Mouse (Mus musculus) stomach, embryonic 16.5 days (tissue): ENCODE measurements at regions not wholly inside any gene's neighbourhood (a gene's known extent, or its start where the extent isn't known, plus 50 kb on each side); places are given as distances from the start of the nearest gene placed in this dataset.
A peak's percentile ranks its signal among the peaks of the same experiment; 100 is the strongest.

Experiments used
- ATAC-seq: fragments of 200-750 bp; cut with Nextera tagmentation; 2 replicates; pipeline ENCODE4 v1.8.0; 2017; ENCODE audit warnings: moderate number of reproducible peaks, moderate TSS enrichment; ENCODE audit not compliant: insufficient read depth, low FRiP score
- H3K27ac ChIP-seq: fragments of 300-500 bp; sonication (generic); 2 replicates; pipeline ENCODE4 v1.5.1; 2014; ENCODE audit warnings: low read length
- H3K27me3 ChIP-seq: fragments of 300-500 bp; sonication (generic); 2 replicates; pipeline ENCODE4 v1.6.1; 2014; ENCODE audit warnings: low read length, control low read depth, mixed read lengths; ENCODE audit not compliant: control insufficient read depth, insufficient read depth
- H3K36me3 ChIP-seq: fragments of 300-500 bp; sonication (generic); 2 replicates; pipeline ENCODE4 v1.6.1; 2014; ENCODE audit warnings: low read length; ENCODE audit not compliant: control insufficient read depth, insufficient read depth
- H3K4me1 ChIP-seq: fragments of 300-500 bp; sonication (generic); 2 replicates; pipeline ENCODE4 v1.6.1; 2014; ENCODE audit warnings: low read length, control low read depth, mixed read lengths; ENCODE audit not compliant: control insufficient read depth, insufficient read depth
- H3K4me2 ChIP-seq: fragments of 300-500 bp; sonication (generic); 2 replicates; pipeline ENCODE4 v1.6.1; 2014; ENCODE audit warnings: low read depth, low read length, mixed read lengths
- H3K4me3 ChIP-seq: fragments of 300-500 bp; sonication (generic); replicated peaks from 2 replicates; pipeline ENCODE4 v1.5.1; 2014; ENCODE audit warnings: mild to moderate bottlenecking, low read length
- H3K9ac ChIP-seq: fragments of 300-500 bp; sonication (generic); 2 replicates; pipeline ENCODE4 v1.6.1; 2014; ENCODE audit warnings: low read length
- H3K9me3 ChIP-seq: fragments of 300-500 bp; sonication (generic); replicated peaks from 2 replicates; pipeline ENCODE4 v1.6.1; 2016; ENCODE audit warnings: low read length, control low read depth; ENCODE audit not compliant: control insufficient read depth
- WGBS: fragments of 180-500 bp; shearing (Covaris S2); extraction: QIAGEN DNeasy Blood & Tissue Kit; methylation state at CpG from one replicate; pipeline ENCODE4 v1.1.7; 2014; 5-methylcytosine and 5-hydroxymethylcytosine counted together

DNA sequence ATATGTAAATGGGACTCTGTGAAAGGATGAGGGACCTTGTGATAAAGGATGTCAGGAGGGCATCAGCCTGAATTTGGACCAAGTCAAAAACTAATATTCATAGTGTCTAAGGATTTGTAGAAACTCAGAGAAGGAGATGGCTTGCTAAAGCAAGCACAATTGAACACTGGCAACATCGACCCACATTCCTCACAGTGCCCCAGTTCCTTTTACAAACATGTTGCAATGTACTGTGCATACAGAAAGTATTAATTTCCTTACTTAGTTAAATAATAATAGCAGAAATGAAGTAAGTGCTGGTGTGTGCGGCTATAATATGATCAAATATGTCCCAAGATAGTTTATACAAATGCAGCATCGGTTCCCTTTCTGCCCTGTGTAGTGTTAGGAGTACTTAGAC lies 841.3 kb upstream of the Lrrc6 start:
- H3K4me1 ChIP-seq: no peaks in the 10 kb centered on the region
- no peaks in the 10 kb centered on the region for H3K27me3 ChIP-seq
- H3K4me3 ChIP-seq: no peak overlapping the region
- no peaks in the 10 kb centered on the region for H3K9me3 ChIP-seq
- H3K36me3 ChIP-seq: no peaks in the 10 kb centered on the region
- H3K27ac ChIP-seq: no peak overlapping the region
- no peak overlapping the region for H3K4me2 ChIP-seq
- ATAC-seq: no peak
- WGBS: 71% methylated on average over 3 of the region's 3 CpGs
- no peak overlapping the region for H3K9ac ChIP-seq

- no peak for ATAC-seq
- no peak overlapping the region for H3K4me3 ChIP-seq
- H3K4me1 ChIP-seq: no peaks in the 10 kb centered on the region
These were observed 836.3 kb upstream of the Lrrc6 start for GRCm38 (mm10) chr15:67337040-67337395.

DNA sequence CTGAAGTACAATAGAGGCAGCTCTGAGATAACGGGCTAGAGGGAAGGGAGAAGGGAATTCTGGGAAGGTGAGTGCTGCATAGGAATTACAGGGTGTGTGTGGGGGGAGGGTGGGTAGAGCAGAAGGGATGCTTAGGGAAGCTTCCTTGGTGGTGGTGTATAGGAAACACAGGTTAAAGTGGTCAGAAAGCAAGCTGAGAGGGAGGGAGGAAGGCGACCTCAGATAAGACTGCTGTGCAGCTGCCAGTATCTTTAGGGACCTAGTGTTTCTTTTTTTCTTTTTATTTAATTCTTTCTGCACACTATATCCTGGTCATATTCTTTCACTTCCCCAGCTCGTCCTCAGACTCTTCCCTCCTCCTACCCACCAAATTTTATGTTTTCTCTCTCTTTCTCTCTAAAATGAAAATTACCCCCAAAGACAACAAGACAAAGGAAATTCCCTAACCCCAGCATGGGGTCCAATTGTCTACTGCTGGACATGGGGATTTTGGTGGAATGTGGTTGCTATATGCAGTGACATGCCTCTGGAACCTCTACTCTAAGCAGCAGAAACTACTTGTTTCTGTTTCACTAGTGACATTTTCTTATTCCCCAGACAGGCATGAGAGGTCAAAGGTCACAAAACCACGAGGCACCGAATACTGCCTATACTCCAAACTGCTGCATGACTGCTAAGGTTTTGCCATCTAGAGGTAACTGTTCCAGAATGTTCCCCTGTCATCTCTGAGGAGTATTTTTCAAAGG lies 835.8 kb upstream of the Lrrc6 start:
- H3K4me3 ChIP-seq: no peak overlapping the region
- no peak overlapping the region for H3K4me2 ChIP-seq
- no peak for ATAC-seq
- no peaks in the 10 kb centered on the region for H3K27me3 ChIP-seq
- H3K4me1 ChIP-seq: no peaks in the 10 kb centered on the region
- WGBS: 44% methylated on average over 5 of the region's 5 CpGs
- H3K9ac ChIP-seq: no peak overlapping the region
- H3K27ac ChIP-seq: no peak overlapping the region
- H3K9me3 ChIP-seq: no peaks in the 10 kb centered on the region
- H3K36me3 ChIP-seq: no peaks in the 10 kb centered on the region

More at GRCm38 (mm10) chr15:67337040-67337395, 836.3 kb upstream of the Lrrc6 start:
- Histone ChIP-seq H3K4me2 (no peak overlapping the region), H3K36me3 (no peaks in the 10 kb centered on the region), H3K27me3 (no peaks in the 10 kb centered on the region), H3K27ac (no peak overlapping the region), H3K9ac (no peak overlapping the region), H3K9me3 (no peaks in the 10 kb centered on the region)
- 84% methylated on average over 5 of the region's 5 CpGs for WGBS

GRCm38 (mm10) chr15:67332521-67332920 lies 831.8 kb upstream of the Lrrc6 start:
- H3K9ac ChIP-seq: no peak overlapping the region
- H3K27ac ChIP-seq: no peak overlapping the region
- no peaks in the 10 kb centered on the region for H3K9me3 ChIP-seq
- 77% methylated on average over 1 of the region's 1 CpGs for WGBS
- no peak overlapping the region for H3K4me3 ChIP-seq
- no peak overlapping the region for H3K4me2 ChIP-seq
- no peaks in the 10 kb centered on the region for H3K27me3 ChIP-seq
- no peaks in the 10 kb centered on the region for H3K36me3 ChIP-seq
- no peak for ATAC-seq
- no peaks in the 10 kb centered on the region for H3K4me1 ChIP-seq

DNA sequence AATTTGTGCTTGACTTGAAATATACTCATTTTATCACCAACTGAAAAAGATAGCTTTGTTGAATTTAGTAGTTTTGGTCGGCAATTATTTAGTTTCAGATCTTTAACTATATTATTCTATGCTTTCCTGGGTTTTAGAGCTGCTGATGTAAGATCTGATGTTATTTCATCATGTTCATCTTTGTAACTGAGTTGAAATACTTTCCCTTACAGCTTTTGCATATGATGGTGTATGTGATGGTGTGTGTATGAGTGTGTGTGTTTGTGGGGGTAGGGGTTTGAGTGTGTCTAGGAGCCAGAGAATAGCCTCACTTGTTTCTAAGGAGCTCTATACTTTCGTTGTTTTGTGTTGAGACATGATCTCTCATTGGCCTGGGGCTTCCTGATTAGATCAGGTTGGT lies 819.6 kb upstream of the Lrrc6 start:
- 76% methylated on average over 2 of the region's 2 CpGs for WGBS
- H3K4me1 ChIP-seq: no peaks in the 10 kb centered on the region
- ATAC-seq: no peak
- no peak overlapping the region for H3K27ac ChIP-seq
- H3K9me3 ChIP-seq: no peaks in the 10 kb centered on the region
- no peaks in the 10 kb centered on the region for H3K27me3 ChIP-seq
- no peak overlapping the region for H3K4me3 ChIP-seq
- no peaks in the 10 kb centered on the region for H3K36me3 ChIP-seq
- H3K9ac ChIP-seq: no peak overlapping the region
- H3K4me2 ChIP-seq: no peak overlapping the region

DNA sequence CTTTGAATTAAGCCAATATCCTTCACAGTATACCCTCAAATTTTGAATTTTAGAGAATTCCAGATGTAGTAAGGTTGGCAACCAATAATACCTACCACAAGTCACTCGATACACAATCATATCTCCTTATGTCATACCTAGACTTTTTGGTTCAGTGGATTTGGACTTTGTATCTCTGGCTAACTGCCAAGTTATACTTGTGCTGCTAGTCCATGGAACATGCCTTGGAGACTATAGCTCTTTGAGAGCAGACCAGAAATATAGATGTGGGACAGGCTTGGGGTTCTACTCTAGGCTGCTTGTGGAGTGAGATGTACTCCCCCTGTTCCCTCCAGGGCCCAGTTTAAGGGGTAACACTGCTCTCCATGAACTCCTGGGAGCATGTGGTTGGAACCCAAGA lies 814.5 kb upstream of the Lrrc6 start:
- no peak overlapping the region for H3K9ac ChIP-seq
- H3K4me3 ChIP-seq: no peak overlapping the region
- no peaks in the 10 kb centered on the region for H3K36me3 ChIP-seq
- no peaks in the 10 kb centered on the region for H3K4me1 ChIP-seq
- WGBS: 74% methylated on average over 1 of the region's 1 CpGs
- H3K27me3 ChIP-seq: no peaks in the 10 kb centered on the region
- no peaks in the 10 kb centered on the region for H3K9me3 ChIP-seq
- H3K4me2 ChIP-seq: no peak overlapping the region
- H3K27ac ChIP-seq: no peak overlapping the region
- ATAC-seq: 0 out of 2 replicates have a peak, but pooled peaks have one; percentile 17

GRCm38 (mm10) chr15:67313648-67314047 lies 812.9 kb upstream of the Lrrc6 start:
- Histone ChIP-seq H3K4me2 (no peak overlapping the region), H3K27ac (no peak overlapping the region), H3K9me3 (no peaks in the 10 kb centered on the region), H3K27me3 (no peaks in the 10 kb centered on the region), H3K4me3 (no peak overlapping the region), H3K36me3 (no peaks in the 10 kb centered on the region), H3K9ac (no peak overlapping the region), H3K4me1 (no peaks in the 10 kb centered on the region)
- ATAC-seq: no peak

DNA sequence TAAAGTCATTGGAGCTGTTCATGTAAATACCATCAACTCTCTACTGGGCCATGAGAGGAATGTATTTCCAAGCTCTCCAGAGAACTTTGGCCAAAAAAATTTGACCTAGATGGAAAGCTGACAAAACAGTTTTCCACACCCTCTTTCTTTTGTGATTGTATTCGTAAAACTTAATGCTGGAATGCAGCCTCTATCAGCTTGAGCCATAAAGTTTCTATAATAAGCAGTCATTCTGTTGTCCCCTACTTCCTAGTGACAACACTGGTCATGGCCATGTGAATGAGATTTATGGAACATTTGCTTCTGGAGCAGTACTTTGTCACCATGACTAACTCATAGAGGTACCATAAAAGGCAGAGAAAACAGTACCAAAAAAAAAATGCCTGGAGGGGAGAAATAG lies 805.0 kb upstream of the Lrrc6 start:
- Histone ChIP-seq H3K27me3 (no peaks in the 10 kb centered on the region), H3K36me3 (no peaks in the 10 kb centered on the region), H3K9ac (no peak overlapping the region), H3K4me2 (no peak overlapping the region), H3K9me3 (no peaks in the 10 kb centered on the region), H3K27ac (no peak overlapping the region), H3K4me3 (no peak overlapping the region), H3K4me1 (peaks cover 6% of the 10 kb centered on the region)
- 57% methylated on average over 1 of the region's 1 CpGs for WGBS
- ATAC-seq: no peak

DNA sequence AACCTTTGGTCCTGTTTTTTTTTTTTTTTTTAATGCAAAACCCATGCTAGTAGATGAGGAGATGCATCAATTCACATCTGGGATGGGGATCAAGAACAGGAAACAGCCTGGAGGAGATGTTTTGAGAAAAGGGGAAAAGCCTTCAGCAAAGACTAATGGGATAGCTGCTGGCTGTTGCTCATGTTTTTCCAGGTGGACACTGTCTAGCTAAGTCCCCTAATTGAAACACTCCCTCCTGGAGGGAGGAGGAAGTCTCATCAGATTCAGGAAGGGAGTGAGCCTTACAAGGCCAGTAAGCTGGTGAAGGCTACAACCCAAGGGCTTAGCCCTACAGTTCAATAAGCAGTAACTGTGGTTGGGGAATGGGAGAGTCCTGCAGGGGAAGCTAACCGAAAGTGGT lies 803.1 kb upstream of the Lrrc6 start:
- peak overlapping the region; percentile 18; the same call in 1 of the 2 replicates for H3K27ac ChIP-seq
- ATAC-seq: peak; percentile 61; the same call in 1 of the 2 replicates
- no peaks in the 10 kb centered on the region for H3K36me3 ChIP-seq
- WGBS: 80% methylated on average over 1 of the region's 1 CpGs
- H3K4me2 ChIP-seq: no peak overlapping the region
- no peaks in the 10 kb centered on the region for H3K9me3 ChIP-seq
- H3K27me3 ChIP-seq: no peaks in the 10 kb centered on the region
- no peak overlapping the region for H3K9ac ChIP-seq
- H3K4me3 ChIP-seq: no peak overlapping the region
- peaks cover 6% of the 10 kb centered on the region for H3K4me1 ChIP-seq
